Mouse (Mus musculus) heart, embryonic 15.5 days (tissue): Measurements from ENCODE around the gene Cd274. TPM values are rescaled to one million over a fixed set of nuclear protein-coding genes. Genes with fewer than 3 reads are reported as not detected.

Experiments used
- ATAC-seq: fragments of 200-750 bp; cut with Nextera tagmentation; replicated peaks from 2 replicates; pipeline ENCODE4 v1.8.0; 2017; ENCODE audit warnings: low read depth, moderate TSS enrichment; ENCODE audit not compliant: insufficient number of reproducible peaks, insufficient read depth, low FRiP score
- H3K27ac ChIP-seq: fragments of 300-500 bp; sonication (generic); 2 replicates; pipeline ENCODE4 v1.5.1; 2015; ENCODE audit warnings: mild to moderate bottlenecking, inconsistent platforms
- H3K27me3 ChIP-seq: fragments of 300-500 bp; sonication (generic); 2 replicates; pipeline ENCODE4 v1.6.1; 2015; ENCODE audit warnings: inconsistent platforms
- H3K36me3 ChIP-seq: fragments of 300-500 bp; sonication (generic); 2 replicates; pipeline ENCODE4 v1.6.1; 2015; ENCODE audit warnings: mild to moderate bottlenecking, inconsistent platforms
- H3K4me1 ChIP-seq: fragments of 300-500 bp; sonication (generic); replicated peaks from 2 replicates; pipeline ENCODE4 v1.6.1; 2015; ENCODE audit warnings: inconsistent platforms
- H3K4me2 ChIP-seq: fragments of 300-500 bp; sonication (generic); 2 replicates; pipeline ENCODE4 v1.6.1; 2015; ENCODE audit warnings: inconsistent platforms, mild to moderate bottlenecking, moderate library complexity
- H3K4me3 ChIP-seq: fragments of 300-500 bp; sonication (generic); 2 replicates; pipeline ENCODE4 v1.5.1; 2015; ENCODE audit warnings: mild to moderate bottlenecking, inconsistent platforms
- H3K9ac ChIP-seq: fragments of 300-500 bp; sonication (generic); 2 replicates; pipeline ENCODE4 v1.6.1; 2015; ENCODE audit warnings: mild to moderate bottlenecking, inconsistent platforms
- H3K9me3 ChIP-seq: fragments of 300-500 bp; sonication (generic); replicated peaks from 2 replicates; pipeline ENCODE4 v1.6.1; 2016; ENCODE audit warnings: inconsistent platforms
- WGBS: fragments of 180-500 bp; shearing (Covaris S2); methylation state at CpG from one replicate; pipeline ENCODE4 v1.1.7; 2015; ENCODE audit warnings: mixed read lengths; 5-methylcytosine and 5-hydroxymethylcytosine counted together
- polyA plus RNA-seq: library from polyadenylated mRNA; unstranded; fragments of >200 nt; fragmentation: Nextera tagmentation; extraction: Ambion mirVana; gene quantifications from 2 replicates; pipeline ENCODE4 v1.2.1, GENCODE M21; 2015

Cd274 gene
- polyA plus RNA-seq, 1 experiment from 2014 or later = 0.48 TPM

GRCm38 (mm10) chr19:29417894-29418293, 50.6 kb downstream of the Cd274 start:
- Histone ChIP-seq H3K4me3 (no peak overlapping the region), H3K36me3 (no peaks in the 10 kb centered on the region), H3K27me3 (no peaks in the 10 kb centered on the region), H3K4me2 (no peak overlapping the region), H3K9me3 (no peaks in the 10 kb centered on the region), H3K27ac (no peak overlapping the region), H3K9ac (no peak overlapping the region), H3K4me1 (peaks cover 13% of the 10 kb centered on the region)
- ATAC-seq = no peak
- WGBS = 28% methylated on average over 2 of the region's 2 CpGs

- ATAC-seq = no peak
- H3K27ac ChIP-seq = peak overlapping the region; percentile 75
- peak overlapping the region; percentile 41 for H3K4me2 ChIP-seq
- peaks cover 13% of the 10 kb centered on the region for H3K4me1 ChIP-seq
- H3K4me3 ChIP-seq = no peak overlapping the region
- 15% methylated on average over 9 of the region's 9 CpGs for WGBS
- no peak overlapping the region for H3K9ac ChIP-seq
- H3K9me3 ChIP-seq = no peaks in the 10 kb centered on the region
- H3K27me3 ChIP-seq = no peaks in the 10 kb centered on the region
- no peaks in the 10 kb centered on the region for H3K36me3 ChIP-seq
These were observed 51.4 kb downstream of the Cd274 start for GRCm38 (mm10) chr19:29418661-29419115.

- Histone ChIP-seq H3K4me2 (no peak overlapping the region), H3K9me3 (no peaks in the 10 kb centered on the region), H3K9ac (no peak overlapping the region), H3K36me3 (no peaks in the 10 kb centered on the region), H3K4me3 (no peak overlapping the region), H3K4me1 (peaks cover 13% of the 10 kb centered on the region), H3K27me3 (no peaks in the 10 kb centered on the region), H3K27ac (no peak overlapping the region)
- 64% methylated on average over 3 of the region's 3 CpGs for WGBS
- no peak for ATAC-seq
These were observed 52.3 kb downstream of the Cd274 start for GRCm38 (mm10) chr19:29419506-29419905.

DNA sequence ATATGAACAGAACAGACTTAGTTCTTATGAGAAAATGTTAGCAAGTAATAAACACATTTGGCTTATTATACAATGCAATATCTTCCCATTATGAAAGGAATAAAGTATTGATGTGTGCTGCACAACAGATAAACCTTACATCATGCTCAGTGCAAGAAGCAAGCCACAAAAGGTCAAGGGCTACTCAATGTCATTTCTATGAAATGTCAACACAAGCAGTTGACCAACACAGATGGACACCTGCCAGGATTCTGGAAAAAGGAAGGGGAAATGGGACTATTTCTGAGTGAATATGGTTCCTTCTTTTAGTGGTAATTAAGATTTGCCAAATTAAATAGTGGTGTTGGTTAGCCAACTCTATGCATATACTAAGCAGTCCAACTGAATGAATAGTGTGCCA, 52.7 kb downstream of the Cd274 start:
- Histone ChIP-seq H3K4me2 (no peak overlapping the region), H3K27me3 (no peaks in the 10 kb centered on the region), H3K9ac (no peak overlapping the region), H3K4me1 (peaks cover 13% of the 10 kb centered on the region), H3K27ac (no peak overlapping the region), H3K9me3 (no peaks in the 10 kb centered on the region), H3K36me3 (no peaks in the 10 kb centered on the region), H3K4me3 (no peak overlapping the region)
- no peak for ATAC-seq

DNA sequence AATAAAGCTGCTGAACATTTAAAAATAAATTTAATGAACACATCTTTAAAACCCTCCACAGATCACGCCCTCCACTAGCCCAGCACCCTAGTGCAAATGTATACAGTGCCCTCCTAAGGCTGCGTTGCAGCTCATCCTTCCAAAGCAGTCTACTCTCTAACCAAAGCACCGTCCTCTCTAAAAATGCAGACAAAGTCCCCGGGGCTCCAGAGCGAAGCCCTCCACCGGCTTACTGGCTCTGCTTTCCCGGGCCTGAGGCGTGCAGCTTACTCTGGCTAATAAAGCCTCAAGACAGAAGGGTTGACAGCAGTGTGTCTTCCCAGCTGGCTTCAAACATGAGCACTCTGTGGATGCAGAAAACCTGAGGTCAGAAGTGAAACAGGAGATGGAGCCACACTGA, 53.1 kb downstream of the Cd274 start:
- Histone ChIP-seq H3K4me1 (peaks cover 13% of the 10 kb centered on the region), H3K4me2 (no peak overlapping the region), H3K4me3 (no peak overlapping the region), H3K9ac (no peak overlapping the region), H3K36me3 (no peaks in the 10 kb centered on the region), H3K27ac (no peak overlapping the region), H3K9me3 (no peaks in the 10 kb centered on the region), H3K27me3 (no peaks in the 10 kb centered on the region)
- 83% methylated on average over 8 of the region's 8 CpGs for WGBS
- ATAC-seq = no peak

DNA sequence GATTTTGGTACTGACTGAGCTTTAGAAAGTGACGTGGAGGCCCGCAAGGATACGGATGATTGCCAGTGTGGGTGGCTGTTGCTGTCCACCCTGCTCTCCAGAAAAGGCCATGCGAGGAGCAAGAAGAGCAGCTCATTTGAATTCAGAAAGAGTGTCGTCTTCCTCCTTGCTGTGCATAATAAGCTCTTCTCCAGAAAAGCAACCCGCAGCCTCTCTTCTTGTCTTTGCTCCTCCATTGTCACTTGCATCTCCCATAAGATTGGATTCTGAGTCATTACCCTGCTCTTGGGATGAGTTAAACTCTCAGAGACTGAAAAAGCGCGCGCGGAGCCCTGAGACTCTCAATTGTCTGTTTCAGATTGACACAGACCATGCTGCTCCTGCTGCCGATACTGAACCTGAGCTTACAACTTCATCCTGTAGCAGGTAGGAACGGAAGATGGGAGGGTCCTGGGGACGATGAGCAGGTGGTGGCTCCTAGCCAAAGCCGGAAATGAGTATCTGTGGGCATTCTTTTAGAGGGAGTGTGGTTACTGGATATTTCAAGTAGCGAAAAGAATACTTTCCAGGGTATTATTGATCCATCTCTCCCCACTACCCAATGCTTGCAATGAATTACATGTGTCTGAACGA, 54.9 kb downstream of the Cd274 start:
- 85% methylated on average over 16 of the region's 16 CpGs for WGBS
- Histone ChIP-seq H3K9ac (no peak overlapping the region), H3K27ac (no peak overlapping the region), H3K4me3 (no peak overlapping the region), H3K4me1 (peaks cover 13% of the 10 kb centered on the region), H3K27me3 (no peaks in the 10 kb centered on the region), H3K4me2 (no peak overlapping the region), H3K36me3 (no peaks in the 10 kb centered on the region), H3K9me3 (no peaks in the 10 kb centered on the region)
- no peak for ATAC-seq

- Histone ChIP-seq H3K9ac (no peak overlapping the region), H3K4me2 (no peak overlapping the region), H3K9me3 (no peaks in the 10 kb centered on the region), H3K27me3 (no peaks in the 10 kb centered on the region), H3K4me1 (peaks cover 13% of the 10 kb centered on the region), H3K4me3 (no peak overlapping the region), H3K27ac (no peak overlapping the region), H3K36me3 (no peaks in the 10 kb centered on the region)
- ATAC-seq = no peak
- 74% methylated on average over 7 of the region's 7 CpGs for WGBS
These were observed 55.5 kb downstream of the Cd274 start for GRCm38 (mm10) chr19:29422796-29423195.

DNA sequence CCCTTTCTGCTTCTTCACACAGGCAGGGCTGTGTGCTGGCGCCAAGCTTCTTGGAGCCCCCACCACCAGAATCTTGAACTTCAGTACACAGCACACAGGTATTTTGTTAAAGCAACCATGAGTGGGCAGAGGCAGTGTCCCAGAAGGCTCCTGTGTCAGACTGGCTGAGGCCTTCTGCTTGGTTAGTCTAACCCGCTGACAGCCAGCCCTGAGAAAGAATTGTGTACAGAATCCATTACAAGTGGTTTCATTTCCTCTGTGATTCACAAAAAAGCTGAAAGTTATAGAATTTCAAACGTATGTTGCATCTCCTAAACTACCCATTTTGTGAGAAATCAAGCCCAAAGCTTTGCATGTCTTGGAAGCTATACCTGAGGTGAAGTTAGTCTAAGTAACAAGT, 63.3 kb downstream of the Cd274 start:
- H3K4me2 ChIP-seq = no peak overlapping the region
- no peak overlapping the region for H3K27ac ChIP-seq
- WGBS = 85% methylated on average over 3 of the region's 3 CpGs
- no peaks in the 10 kb centered on the region for H3K9me3 ChIP-seq
- H3K36me3 ChIP-seq = no peaks in the 10 kb centered on the region
- no peaks in the 10 kb centered on the region for H3K4me1 ChIP-seq
- ATAC-seq = no peak
- H3K9ac ChIP-seq = no peak overlapping the region
- H3K27me3 ChIP-seq = no peaks in the 10 kb centered on the region
- no peak overlapping the region for H3K4me3 ChIP-seq

DNA sequence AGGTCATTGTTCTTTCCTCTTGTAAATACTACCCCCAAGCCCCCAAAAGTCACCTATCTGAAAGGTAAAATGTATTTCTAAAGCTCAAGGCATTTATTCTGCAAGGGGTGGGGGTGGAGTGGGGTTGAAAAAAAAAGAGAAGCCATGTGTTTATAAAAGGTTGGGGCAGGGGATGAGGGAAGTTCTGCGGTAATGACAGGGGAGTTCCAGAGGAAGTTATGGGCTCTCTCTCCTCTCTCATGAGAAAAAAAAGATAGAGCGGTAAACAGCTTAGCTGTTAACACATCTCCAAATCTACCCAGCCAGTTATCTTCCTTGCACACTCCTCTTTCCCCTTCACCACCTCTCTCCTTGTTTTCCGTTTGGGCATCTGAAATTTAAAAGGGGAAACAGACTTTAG, 63.7 kb downstream of the Cd274 start:
- Histone ChIP-seq H3K4me2 (no peak overlapping the region), H3K27ac (no peak overlapping the region), H3K36me3 (no peaks in the 10 kb centered on the region), H3K9me3 (no peaks in the 10 kb centered on the region), H3K4me3 (no peak overlapping the region), H3K9ac (no peak overlapping the region), H3K27me3 (no peaks in the 10 kb centered on the region), H3K4me1 (no peaks in the 10 kb centered on the region)
- WGBS = 51% methylated on average over 3 of the region's 3 CpGs
- ATAC-seq = no peak

DNA sequence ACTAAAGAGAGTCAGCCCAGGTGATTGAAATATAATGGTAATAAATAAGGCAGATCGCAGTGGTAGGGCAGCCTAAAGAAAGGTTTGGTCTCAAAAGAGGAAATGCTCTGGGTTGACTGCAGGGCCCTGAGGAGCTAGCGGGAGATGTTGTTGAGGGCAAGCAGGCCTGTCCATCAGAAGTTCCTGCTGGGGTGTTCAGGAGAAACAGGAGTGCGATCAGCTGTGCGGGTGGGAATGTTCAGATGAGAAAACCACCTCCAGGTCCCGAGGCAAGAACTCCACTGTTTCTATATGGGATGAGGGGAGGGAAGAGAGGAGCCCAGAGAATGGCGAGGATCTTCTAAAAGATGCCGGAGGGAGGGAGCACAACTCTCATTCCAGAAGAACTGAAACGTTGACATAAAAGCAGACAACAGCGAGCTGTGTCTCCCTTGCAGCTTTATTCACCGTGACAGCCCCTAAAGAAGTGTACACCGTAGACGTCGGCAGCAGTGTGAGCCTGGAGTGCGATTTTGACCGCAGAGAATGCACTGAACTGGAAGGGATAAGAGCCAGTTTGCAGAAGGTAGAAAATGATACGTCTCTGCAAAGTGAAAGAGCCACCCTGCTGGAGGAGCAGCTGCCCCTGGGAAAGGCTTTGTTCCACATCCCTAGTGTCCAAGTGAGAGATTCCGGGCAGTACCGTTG, 69.7 kb downstream of the Cd274 start:
- Histone ChIP-seq H3K4me3 (no peak overlapping the region), H3K27me3 (no peaks in the 10 kb centered on the region), H3K36me3 (no peaks in the 10 kb centered on the region), H3K4me1 (no peaks in the 10 kb centered on the region; the same call in 1 of the 2 replicates), H3K27ac (no peak overlapping the region), H3K9ac (no peak overlapping the region), H3K4me2 (no peak overlapping the region), H3K9me3 (no peaks in the 10 kb centered on the region)
- ATAC-seq = no peak
- WGBS = 83% methylated on average over 18 of the region's 18 CpGs
